Mouse (Mus musculus): ENCODE results near the gene Ubash3a.

The Ubash3a gene

GRCm38 (mm10) chr17:31216068-31216955, 8.6 kb downstream of the Ubash3a start:
- peak; percentile 33 for DNase-seq (ENCODE audit: inconsistent ontology term)

- no peak for DNase-seq (ENCODE audit: inconsistent ontology term)
Observed at GRCm38 (mm10) chr17:31222810-31223310, 15.2 kb downstream of the Ubash3a start.

- no peak for DNase-seq (ENCODE audit: inconsistent ontology term)
Observed at GRCm38 (mm10) chr17:31223835-31224234, 16.2 kb downstream of the Ubash3a start.

GRCm38 (mm10) chr17:31224591-31224990, 16.9 kb downstream of the Ubash3a start:
- DNase-seq (ENCODE audit: inconsistent ontology term) = no peak

- no peak for DNase-seq (ENCODE audit: inconsistent ontology term)
Observed at GRCm38 (mm10) chr17:31226368-31226767, 18.7 kb downstream of the Ubash3a start.

- DNase-seq (ENCODE audit: inconsistent ontology term) = no peak
Observed at GRCm38 (mm10) chr17:31226931-31227330, 19.3 kb downstream of the Ubash3a start.

- DNase-seq (ENCODE audit: inconsistent ontology term) = peak; percentile 5
Observed at GRCm38 (mm10) chr17:31231780-31232179, 24.1 kb downstream of the Ubash3a start.

GRCm38 (mm10) chr17:31232251-31233010, 24.8 kb downstream of the Ubash3a start:
- peak; percentile 68 for DNase-seq (ENCODE audit: inconsistent ontology term)

GRCm38 (mm10) chr17:31235915-31236314, 28.2 kb downstream of the Ubash3a start:
- no peak for DNase-seq (ENCODE audit: inconsistent ontology term)

- DNase-seq (ENCODE audit: inconsistent ontology term) = no peak
Observed at GRCm38 (mm10) chr17:31238234-31239020, 30.8 kb downstream of the Ubash3a start.

- DNase-seq (ENCODE audit: inconsistent ontology term) = no peak
Observed at GRCm38 (mm10) chr17:31241156-31241555, 33.5 kb downstream of the Ubash3a start.

GRCm38 (mm10) chr17:31242764-31243163, 35.1 kb downstream of the Ubash3a start:
- no peak for DNase-seq (ENCODE audit: inconsistent ontology term)

- no peak for DNase-seq (ENCODE audit: inconsistent ontology term)
Observed at GRCm38 (mm10) chr17:31245321-31245720, 37.6 kb downstream of the Ubash3a start.

GRCm38 (mm10) chr17:31247144-31247543, 39.5 kb downstream of the Ubash3a start:
- no peak for DNase-seq (ENCODE audit: inconsistent ontology term)

- DNase-seq (ENCODE audit: inconsistent ontology term) = no peak
Observed at GRCm38 (mm10) chr17:31253951-31254350, 46.3 kb downstream of the Ubash3a start.

GRCm38 (mm10) chr17:31254463-31254931, 46.8 kb downstream of the Ubash3a start:
- DNase-seq (ENCODE audit: inconsistent ontology term) = peak; percentile 35

GRCm38 (mm10) chr17:31257149-31257548, 49.5 kb downstream of the Ubash3a start:
- DNase-seq (ENCODE audit: inconsistent ontology term) = no peak

- DNase-seq (ENCODE audit: inconsistent ontology term) = no peak
Observed at GRCm38 (mm10) chr17:31257898-31258297, 50.2 kb downstream of the Ubash3a start.

GRCm38 (mm10) chr17:31258310-31258865, 50.7 kb downstream of the Ubash3a start:
- DNase-seq (ENCODE audit: inconsistent ontology term) = no peak

- DNase-seq (ENCODE audit: inconsistent ontology term) = no peak
Observed at GRCm38 (mm10) chr17:31259145-31259544, 51.5 kb downstream of the Ubash3a start.

GRCm38 (mm10) chr17:31259825-31260224, 52.2 kb downstream of the Ubash3a start:
- DNase-seq (ENCODE audit: inconsistent ontology term) = no peak

All from Muller cell, postnatal 12 days (primary cell).